Mouse (Mus musculus) G1E (cell line): ENCODE data around the gene Prkar1a. TPM values are rescaled to one million over a fixed set of nuclear protein-coding genes. Genes with fewer than 3 reads are reported as not detected.

ENCODE experiments used
- ATAC-seq: 2 replicates; pipeline ENCODE4 v1.8.0; 2016; ENCODE audit warnings: mild to moderate bottlenecking; ENCODE audit not compliant: insufficient number of reproducible peaks, poor library complexity, low FRiP score, severe bottlenecking; ENCODE audit errors: extremely low read depth
- DNase-seq: peaks from one replicate; pipeline ENCODE4 v3.0.0; 2012; ENCODE audit warnings: low spot score
- H3K27me3 ChIP-seq: 2 replicates; pipeline ENCODE4 v1.6.1; 2012; ENCODE audit warnings: mild to moderate bottlenecking, low read length, inconsistent platforms; ENCODE audit not compliant: insufficient read depth
- H3K36me3 ChIP-seq: replicated peaks from 2 replicates; pipeline ENCODE3; 2012; ENCODE audit warnings: mild to moderate bottlenecking, inconsistent platforms
- H3K4me1 ChIP-seq: 2 replicates; pipeline ENCODE4 v1.6.1; 2012; ENCODE audit warnings: low read depth, low read length, inconsistent platforms, mixed read lengths; ENCODE audit not compliant: insufficient read depth
- H3K4me3 ChIP-seq: 2 replicates; pipeline ENCODE4 v1.5.1; 2012; ENCODE audit warnings: low read depth, mild to moderate bottlenecking, inconsistent platforms, low read length, moderate library complexity, mixed read lengths
- H3K9me3 ChIP-seq: replicated peaks from 2 replicates; pipeline ENCODE4 v1.6.1; 2012; ENCODE audit warnings: inconsistent platforms
- CTCF ChIP-seq: IDR thresholded peaks from 2 replicates; pipeline ENCODE4 v1.5.1; 2012; ENCODE audit warnings: low read depth, low read length, inconsistent platforms, mixed read lengths
- GATA1 ChIP-seq: IDR thresholded peaks from 2 replicates; pipeline ENCODE4 v1.6.1; 2012; ENCODE audit warnings: borderline replicate concordance, low read length, inconsistent platforms, mixed read lengths
- GATA2 ChIP-seq: IDR thresholded peaks from 2 replicates; pipeline ENCODE4 v1.6.1; 2012; ENCODE audit warnings: low read depth, low read length, inconsistent platforms, borderline replicate concordance
- POLR2AphosphoS5 ChIP-seq: IDR thresholded peaks from 2 replicates; pipeline ENCODE4 v1.6.1; 2012; ENCODE audit warnings: low read depth, low read length, inconsistent platforms; ENCODE audit not compliant: insufficient replicate concordance
- TAL1 ChIP-seq: conservative IDR thresholded peaks from 2 replicates; pipeline ENCODE4 v1.6.1; 2012; ENCODE audit warnings: low read depth, low read length, inconsistent platforms, mixed read lengths
- polyA plus RNA-seq: library from polyadenylated mRNA; stranded (reverse); fragments of >175 nt; gene quantifications from 2 replicates; pipeline ENCODE4 v1.2.3, GENCODE M21; 2012
- total RNA-seq, 2 experiments: library from RNA; stranded (forward) in 1 of 2; stranded (reverse) in 1 of 2; fragments of 200-1000 nt in 1 of 2; fragments of >200 nt in 1 of 2; fragmentation: Nextera tagmentation in 1 of 2; gene quantifications; 2 replicates each; pipeline ENCODE4 v1.2.3; 2014 to 2017

Gene Prkar1a
- total and polyA plus RNA-seq, 3 experiments = 74.6 to 134 (median 85.6) TPM

- no peaks in the 10 kb centered on the region for H3K27me3 ChIP-seq
- no peak overlapping the region for H3K4me3 ChIP-seq
- no peaks in the 10 kb centered on the region for H3K36me3 ChIP-seq
- DNase-seq = no peak
- H3K9me3 ChIP-seq = peaks cover 34% of the 10 kb centered on the region
- TF ChIP-seq TAL1 = no peak
- TF ChIP-seq GATA2 = no peak
- TF ChIP-seq GATA1 = no peak
- no peak for TF ChIP-seq CTCF
- no peak for TF ChIP-seq POLR2AphosphoS5
- ATAC-seq = no peak
- H3K4me1 ChIP-seq = no peaks in the 10 kb centered on the region
Measured at GRCm38 (mm10) chr11:109715311-109715781, 66.1 kb downstream of the Prkar1a start.

- Histone ChIP-seq H3K36me3 (no peaks in the 10 kb centered on the region), H3K4me1 (no peaks in the 10 kb centered on the region), H3K27me3 (no peaks in the 10 kb centered on the region), H3K9me3 (peaks cover 42% of the 10 kb centered on the region), H3K4me3 (no peak overlapping the region)
- no peak for TF ChIP-seq GATA2
- TF ChIP-seq GATA1 = no peak
- TF ChIP-seq TAL1 = no peak
- TF ChIP-seq CTCF = no peak
- TF ChIP-seq POLR2AphosphoS5 = no peak
- ATAC-seq = no peak
- DNase-seq = no peak
Measured at GRCm38 (mm10) chr11:109716981-109717380, 67.8 kb downstream of the Prkar1a start.

- Histone ChIP-seq H3K4me3 (no peak overlapping the region), H3K4me1 (no peaks in the 10 kb centered on the region), H3K27me3 (no peaks in the 10 kb centered on the region), H3K9me3 (peaks cover 45% of the 10 kb centered on the region), H3K36me3 (no peaks in the 10 kb centered on the region)
- no peak for DNase-seq
- TF ChIP-seq TAL1 (no peak), CTCF (no peak), GATA1 (no peak), GATA2 (no peak), POLR2AphosphoS5 (no peak)
- ATAC-seq = no peak
Measured at GRCm38 (mm10) chr11:109717448-109717847, 68.2 kb downstream of the Prkar1a start.

DNA sequence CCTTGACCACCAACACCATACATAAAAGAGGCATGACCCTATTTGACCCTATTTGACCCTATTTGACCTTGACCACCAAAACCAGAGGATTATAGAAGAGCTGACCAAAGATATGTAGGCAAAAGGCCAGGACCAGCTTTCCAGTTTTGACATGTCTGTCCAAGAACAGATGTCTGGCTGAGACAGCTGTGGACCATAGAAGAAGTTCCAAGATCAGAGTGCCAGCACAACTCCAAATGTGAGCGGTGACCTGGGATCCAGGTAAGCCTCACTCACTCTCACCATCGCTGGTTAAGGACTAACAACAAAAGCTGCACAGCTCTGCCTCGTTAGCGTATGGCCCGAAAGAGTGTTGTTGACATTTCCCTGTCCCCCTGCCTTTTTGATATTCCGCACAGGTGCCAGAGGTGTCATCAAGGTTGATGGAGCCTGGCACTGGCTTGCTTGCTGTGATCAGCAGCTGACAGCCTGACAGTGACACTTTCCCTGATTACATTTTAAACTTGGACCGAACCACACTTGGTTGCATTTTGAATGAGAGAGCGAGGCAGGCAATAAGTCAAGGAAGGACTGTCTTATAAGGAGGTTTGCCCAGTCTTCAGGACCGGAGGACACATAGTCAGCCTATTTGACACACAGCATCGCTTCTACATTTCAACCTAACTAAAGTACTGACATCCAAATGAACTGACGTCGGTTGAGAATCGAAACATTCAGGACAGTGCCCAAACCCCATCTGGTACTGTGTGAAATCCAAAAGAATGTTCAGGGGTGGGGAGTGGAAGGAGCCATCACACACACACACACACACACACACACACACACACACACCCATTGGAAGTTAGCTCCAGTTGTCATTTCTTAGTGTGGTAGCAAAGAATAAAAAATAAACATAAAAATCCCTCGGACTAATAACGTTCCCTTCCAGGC, 69.0 kb downstream of the Prkar1a start:
- Histone ChIP-seq H3K4me1 (no peaks in the 10 kb centered on the region), H3K27me3 (no peaks in the 10 kb centered on the region), H3K4me3 (no peak overlapping the region), H3K9me3 (peaks cover 51% of the 10 kb centered on the region), H3K36me3 (no peaks in the 10 kb centered on the region)
- ATAC-seq = no peak
- TF ChIP-seq GATA2 (no peak), TAL1 (no peak), CTCF (no peak), POLR2AphosphoS5 (no peak), GATA1 (no peak)
- DNase-seq = no peak

Other genes starting within 250 kb of the Prkar1a start
- gene 9930022D16Rik, start 235.5 kb upstream of the Prkar1a start, total RNA-seq (2014; fragmentation: Nextera tagmentation) = 0.63 TPM in 1 of 2 replicates, not detected in the other
- gene 9930022D16Rik, start 235.5 kb upstream of the Prkar1a start, total RNA-seq (2017) = 0.44 and 0.52 TPM in 2 replicates
- not detected in 2 replicates for gene 9930022D16Rik, start 235.5 kb upstream of the Prkar1a start, polyA plus RNA-seq
- 106 and 127 TPM in 2 replicates for gene Amz2, start 223.5 kb upstream of the Prkar1a start, total RNA-seq (2014; fragmentation: Nextera tagmentation)
- 94.9 and 114 TPM in 2 replicates for gene Amz2, start 223.5 kb upstream of the Prkar1a start, total RNA-seq (2017)
- gene Amz2, start 223.5 kb upstream of the Prkar1a start, polyA plus RNA-seq = 9.8 and 17.3 TPM in 2 replicates
- gene Arsg, start 176.0 kb upstream of the Prkar1a start, total RNA-seq (2014; fragmentation: Nextera tagmentation) = 6.1 and 8.8 TPM in 2 replicates
- gene Arsg, start 176.0 kb upstream of the Prkar1a start, total RNA-seq (2017) = 2.0 and 3.3 TPM in 2 replicates
- 0.58 and 1.0 TPM in 2 replicates for gene Arsg, start 176.0 kb upstream of the Prkar1a start, polyA plus RNA-seq
- gene Slc16a6, start 175.8 kb upstream of the Prkar1a start, total RNA-seq (2014; fragmentation: Nextera tagmentation) = 95.0 and 101 TPM in 2 replicates
- 18.9 and 20.4 TPM in 2 replicates for gene Slc16a6, start 175.8 kb upstream of the Prkar1a start, total RNA-seq (2017)
- 32.4 and 37.1 TPM in 2 replicates for gene Slc16a6, start 175.8 kb upstream of the Prkar1a start, polyA plus RNA-seq
- 14.0 and 15.0 TPM in 2 replicates for gene Wipi1, start 37.4 kb upstream of the Prkar1a start, total RNA-seq (2014; fragmentation: Nextera tagmentation)
- 4.8 and 5.0 TPM in 2 replicates for gene Wipi1, start 37.4 kb upstream of the Prkar1a start, total RNA-seq (2017)
- gene Wipi1, start 37.4 kb upstream of the Prkar1a start, polyA plus RNA-seq = 12.6 and 15.4 TPM in 2 replicates
- not detected in 2 replicates for gene Fam20a, start 72.9 kb downstream of the Prkar1a start, total RNA-seq (2014; fragmentation: Nextera tagmentation)
- gene Fam20a, start 72.9 kb downstream of the Prkar1a start, total RNA-seq (2017) = 0.05 TPM in 1 of 2 replicates, not detected in the other
- gene Fam20a, start 72.9 kb downstream of the Prkar1a start, polyA plus RNA-seq = not detected in 2 replicates
- not detected in 2 replicates for gene 1700012B07Rik, start 178.6 kb downstream of the Prkar1a start, total RNA-seq (2014; fragmentation: Nextera tagmentation)
- gene 1700012B07Rik, start 178.6 kb downstream of the Prkar1a start, total RNA-seq (2017) = 0.11 TPM in 1 of 2 replicates, not detected in the other
- gene 1700012B07Rik, start 178.6 kb downstream of the Prkar1a start, polyA plus RNA-seq = not detected in 2 replicates